ENCODE assay signal across 21 mouse cellular contexts in the genomic region with DNA sequence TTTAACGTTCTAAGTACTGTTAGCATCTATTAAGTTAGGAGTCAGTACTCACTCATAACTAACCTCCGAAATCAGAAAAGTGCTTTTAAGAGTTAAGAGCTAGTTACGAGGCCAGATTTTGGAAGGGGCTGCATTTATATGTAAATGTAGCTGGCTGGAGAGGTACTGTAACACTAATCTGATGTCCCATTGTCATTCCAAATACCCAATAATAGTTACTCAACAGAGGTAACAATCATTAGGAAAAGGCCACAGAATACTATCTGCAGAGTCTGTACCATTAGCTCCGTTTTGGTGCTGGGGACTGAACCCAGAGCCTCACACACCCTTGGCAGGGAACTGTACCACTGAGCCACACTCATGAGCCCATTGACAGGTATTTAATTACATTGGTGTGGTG.
"Had no signal": no experiment of that assay in that cellular context is flagged by ENCODE, and none has a peak within 500 bp of the region (broad histone marks: within the 10 kb centered on the region; RNA-seq: fewer than 3 reads in every experiment).

No protein-coding gene starts in this region.

- H3K36me3 ChIP-seq: lung, embryonic 15.5 days; midbrain, embryonic 13.5 days; midbrain, embryonic 15.5 days; neural tube, embryonic 13.5 days; neural tube, embryonic 15.5 days had no signal

- H3K9me3 ChIP-seq: lung, embryonic 15.5 days; megakaryocyte, embryonic 14.5 days; midbrain, embryonic 13.5 days; midbrain, embryonic 15.5 days; neural tube, embryonic 13.5 days; neural tube, embryonic 15.5 days had no signal

- DNase-seq: liver, postnatal 0 days; lung, adult 2 months; lung, postnatal 14 days; lung, postnatal 36 days; retina, postnatal 1 day; right cerebral cortex, adult 18-20 months; right cerebral cortex, postnatal 25 days; right cerebral cortex, postnatal 4 days; spleen, adult 18-20 months; thymus, adult 18-20 months; thymus, postnatal 14 days; thymus, postnatal 36 days had no signal

- H3K4me1 ChIP-seq: lung, embryonic 15.5 days; midbrain, embryonic 13.5 days; midbrain, embryonic 15.5 days; neural tube, embryonic 13.5 days; neural tube, embryonic 15.5 days had no signal

- H3K4me3 ChIP-seq: lung, embryonic 15.5 days; megakaryocyte, embryonic 14.5 days; midbrain, embryonic 13.5 days; midbrain, embryonic 15.5 days; myocyte; neural tube, embryonic 13.5 days; neural tube, embryonic 15.5 days had no signal

- H3K27me3 ChIP-seq: lung, embryonic 15.5 days; midbrain, embryonic 13.5 days; midbrain, embryonic 15.5 days; neural tube, embryonic 13.5 days; neural tube, embryonic 15.5 days had no signal

- ATAC-seq: liver, postnatal 0 days; lung, postnatal 0 days; midbrain, embryonic 13.5 days; midbrain, embryonic 15.5 days had no signal

- H3K27ac ChIP-seq: lung, embryonic 15.5 days; macrophage; midbrain, embryonic 13.5 days; midbrain, embryonic 15.5 days; neural tube, embryonic 13.5 days; neural tube, embryonic 15.5 days had no signal
